Mouse (Mus musculus) cerebellum, adult 2 months (tissue): ENCODE results near the gene Clec10a. TPM values are rescaled to one million over a fixed set of nuclear protein-coding genes. Genes with fewer than 3 reads are reported as not detected.

Source experiments
- DNase-seq, 2 experiments: peaks; one replicate each; pipeline ENCODE4 v3.0.0; 2021
- H3K27ac ChIP-seq: fragments of 200-500 bp; 2 replicates; pipeline ENCODE4 v1.5.1; 2012; ENCODE audit warnings: low read length, control low read depth, inconsistent platforms; ENCODE audit not compliant: insufficient read depth
- H3K27me3 ChIP-seq: fragments of 200-500 bp; 2 replicates; pipeline ENCODE4 v1.6.1; 2012; ENCODE audit warnings: inconsistent platforms, mild to moderate bottlenecking, low read length, moderate library complexity; ENCODE audit not compliant: control insufficient read depth, insufficient read depth
- H3K4me1 ChIP-seq: fragments of 200-500 bp; 2 replicates; pipeline ENCODE4 v1.6.1; 2011; ENCODE audit warnings: low read length; ENCODE audit not compliant: control insufficient read depth, insufficient read depth
- H3K4me3 ChIP-seq: fragments of 200-500 bp; replicated peaks from 2 replicates; pipeline ENCODE3; 2011; ENCODE audit warnings: mild to moderate bottlenecking, low read depth, low read length, control low read depth; ENCODE audit not compliant: insufficient read depth
- CTCF ChIP-seq: fragments of 200-500 bp; IDR thresholded peaks from 2 replicates; pipeline ENCODE4 v1.5.1; 2011; ENCODE audit warnings: low read depth, mild to moderate bottlenecking, control low read depth, low read length, moderate library complexity, borderline replicate concordance; ENCODE audit not compliant: insufficient read depth
- POLR2A ChIP-seq: fragments of 200-500 bp; IDR thresholded peaks from 2 replicates; pipeline ENCODE4 v1.6.1; 2011; ENCODE audit warnings: low read length, control low read depth, borderline replicate concordance; ENCODE audit not compliant: insufficient read depth
- WGBS: fragments of 180-500 bp; shearing (Covaris S2); methylation state at CpG from one replicate; pipeline ENCODE4 v1.1.7; 2018; 5-methylcytosine and 5-hydroxymethylcytosine counted together
- polyA plus RNA-seq: library from polyadenylated mRNA; depleted of rRNA; stranded (reverse); fragments of >200 nt; gene quantifications from 2 replicates; pipeline ENCODE4 v1.2.3, GENCODE M21; 2012

Clec10a gene
- polyA plus RNA-seq, 1 experiment: 1.2 TPM

DNA sequence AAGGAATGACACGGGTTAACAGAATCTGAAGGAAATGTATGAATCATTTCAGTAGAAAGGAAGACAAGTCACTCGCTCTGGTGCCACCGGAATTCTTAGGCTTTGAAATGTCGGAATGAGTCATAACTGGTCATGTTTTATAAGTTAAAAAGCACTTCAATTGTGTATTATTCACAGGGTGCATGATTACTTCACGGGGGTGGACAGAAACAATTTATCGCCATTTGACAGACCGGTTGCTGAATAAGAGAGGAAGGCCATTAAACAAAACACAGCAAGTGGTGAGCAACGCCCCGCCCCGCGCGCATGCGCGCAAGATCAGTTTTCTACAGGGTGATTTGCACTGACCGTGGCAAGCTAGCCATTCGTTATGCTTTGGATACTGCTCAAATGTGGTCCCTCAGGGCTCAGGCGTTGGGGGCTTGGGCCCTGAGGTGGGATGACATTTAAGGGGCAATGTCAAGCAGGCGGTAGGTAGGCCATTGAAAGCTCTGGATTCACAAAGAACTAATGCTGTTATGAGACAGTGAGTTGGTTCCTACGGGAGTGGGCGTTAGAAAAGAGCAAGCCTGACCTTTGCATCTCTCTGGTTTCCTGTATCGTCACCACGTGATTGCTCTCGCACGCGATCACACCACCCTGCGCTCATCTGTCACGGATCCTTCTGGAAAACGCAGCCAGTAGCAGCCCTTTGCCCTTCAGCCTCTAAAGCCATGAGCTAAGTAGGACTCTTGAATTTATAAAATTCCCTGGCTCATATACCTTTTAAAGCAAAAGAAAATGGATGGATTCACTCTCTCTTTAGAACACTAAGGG is 33.5 kb downstream of the Clec10a start:
- TF ChIP-seq CTCF (no peak), POLR2A (no peak)
- no peaks in the 10 kb centered on the region for H3K4me1 ChIP-seq
- 77% methylated on average over 28 of the region's 28 CpGs for WGBS
- no peak for DNase-seq
- no peak overlapping the region for H3K4me3 ChIP-seq
- H3K27ac ChIP-seq: no peak overlapping the region
- H3K27me3 ChIP-seq: no peaks in the 10 kb centered on the region

GRCm38 (mm10) chr11:70191188-70191587 is 35.2 kb downstream of the Clec10a start:
- 82% methylated on average over 6 of the region's 6 CpGs for WGBS
- TF ChIP-seq POLR2A (no peak), CTCF (no peak)

DNA sequence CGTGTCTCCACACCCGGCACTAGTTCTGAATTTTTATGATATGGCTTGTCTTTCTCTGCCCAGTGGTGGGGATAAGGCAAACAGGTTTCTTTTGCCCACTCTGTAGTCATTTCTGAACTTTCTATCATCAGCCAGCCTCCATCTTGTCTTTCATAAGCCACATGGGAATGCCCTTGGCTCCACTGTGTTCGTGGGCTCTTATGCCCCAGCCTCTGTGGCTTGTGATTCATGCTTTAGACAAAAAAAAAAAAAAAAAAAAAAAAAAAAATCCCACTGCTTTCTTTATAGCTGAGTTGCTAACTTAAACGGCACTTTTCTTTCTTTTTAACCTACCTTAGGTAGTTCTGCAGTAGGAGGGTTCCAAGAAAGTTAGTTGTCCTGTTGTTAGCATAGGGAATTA is 36.2 kb downstream of the Clec10a start:
- H3K27me3 ChIP-seq: no peaks in the 10 kb centered on the region
- DNase-seq: no peak
- H3K4me3 ChIP-seq: no peak overlapping the region
- TF ChIP-seq CTCF: no peak
- TF ChIP-seq POLR2A: no peak
- H3K4me1 ChIP-seq: no peaks in the 10 kb centered on the region
- H3K27ac ChIP-seq: no peak overlapping the region
- 83% methylated on average over 4 of the region's 4 CpGs for WGBS

More at GRCm38 (mm10) chr11:70191188-70191587, 35.2 kb downstream of the Clec10a start:
- Histone ChIP-seq H3K27me3 (no peaks in the 10 kb centered on the region), H3K4me3 (no peak overlapping the region), H3K27ac (no peak overlapping the region), H3K4me1 (no peaks in the 10 kb centered on the region)
- no peak for DNase-seq

GRCm38 (mm10) chr11:70193354-70194285 is 37.6 kb downstream of the Clec10a start:
- no peak overlapping the region for H3K27ac ChIP-seq
- H3K4me1 ChIP-seq: no peaks in the 10 kb centered on the region
- DNase-seq: no peak
- H3K4me3 ChIP-seq: no peak overlapping the region
- 52% methylated on average over 11 of the region's 11 CpGs for WGBS
- TF ChIP-seq POLR2A (no peak), CTCF (no peak)
- no peaks in the 10 kb centered on the region for H3K27me3 ChIP-seq

DNA sequence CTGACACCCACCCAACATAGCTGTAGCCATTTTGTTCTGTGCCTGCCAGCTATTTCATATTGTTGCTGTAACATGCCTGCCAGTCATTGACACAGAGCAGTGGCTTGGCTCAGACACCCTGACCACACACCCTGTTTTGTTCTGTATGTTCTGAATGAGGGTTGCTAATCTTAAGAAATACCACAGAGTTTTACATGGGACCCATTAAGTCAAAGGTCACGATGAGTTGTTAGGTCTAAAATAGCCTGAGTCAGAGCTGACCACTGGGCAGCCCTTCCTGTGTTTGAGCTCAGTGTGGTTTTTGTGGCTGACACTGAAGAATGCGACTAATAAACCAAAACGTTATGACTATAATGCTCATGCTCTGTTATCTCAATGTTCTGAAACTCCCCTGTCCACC is 42.3 kb downstream of the Clec10a start:
- no peak for DNase-seq
- no peak for TF ChIP-seq CTCF
- Histone ChIP-seq H3K4me1 (no peaks in the 10 kb centered on the region), H3K27ac (no peak overlapping the region), H3K27me3 (no peaks in the 10 kb centered on the region), H3K4me3 (no peak overlapping the region)
- WGBS: 89% methylated on average over 3 of the region's 3 CpGs

DNA sequence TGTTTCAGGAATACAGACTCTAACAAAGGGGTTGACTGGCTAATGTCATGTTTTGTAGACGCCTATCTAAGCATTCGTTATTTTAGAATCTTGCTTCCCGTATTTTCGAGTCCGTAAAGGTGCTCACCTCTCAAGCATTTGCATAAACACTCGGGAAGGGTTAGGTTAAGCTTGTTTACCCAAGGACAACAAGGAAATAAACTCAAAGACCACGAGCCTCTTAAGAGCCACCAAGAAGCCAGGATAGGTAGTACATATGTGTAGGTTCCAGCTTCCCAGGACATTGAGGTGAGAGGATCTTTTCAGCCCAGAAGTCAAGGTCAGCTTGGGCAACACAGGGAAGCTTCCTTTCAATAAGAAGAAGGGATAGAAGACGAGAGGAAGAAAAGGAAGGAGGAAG is 43.1 kb downstream of the Clec10a start:
- H3K27me3 ChIP-seq: no peaks in the 10 kb centered on the region
- TF ChIP-seq POLR2A: no peak
- TF ChIP-seq CTCF: no peak
- 84% methylated on average over 8 of the region's 8 CpGs for WGBS
- no peak for DNase-seq
- no peak overlapping the region for H3K4me3 ChIP-seq
- H3K27ac ChIP-seq: no peak overlapping the region
- no peaks in the 10 kb centered on the region for H3K4me1 ChIP-seq

DNA sequence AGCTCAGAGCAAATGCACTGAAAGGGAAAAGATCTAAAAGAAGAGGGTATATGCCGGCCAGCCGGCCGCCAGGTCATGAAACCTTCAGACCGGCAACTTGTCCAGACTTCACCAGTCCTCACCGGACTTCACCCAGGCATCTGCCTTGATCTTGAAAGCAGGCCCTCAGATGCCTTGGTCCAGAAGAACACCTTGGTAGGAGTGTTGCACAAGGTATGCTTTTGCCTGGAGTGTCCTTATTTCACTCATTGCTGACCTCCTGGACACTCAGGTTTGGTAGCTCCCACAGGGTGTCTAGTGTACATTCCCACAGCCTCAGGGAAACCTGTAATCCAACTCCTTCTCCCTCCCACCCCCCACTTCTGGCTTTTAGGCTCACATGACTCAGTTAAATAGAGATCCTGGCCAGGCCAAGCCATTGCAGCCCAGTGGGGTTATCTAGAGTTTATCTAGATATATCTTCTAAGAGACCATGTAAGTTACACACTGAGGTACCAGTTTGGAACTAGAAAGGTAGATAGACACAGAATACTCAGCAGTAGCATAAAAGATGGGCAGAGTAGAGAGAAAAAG is 44.1 kb downstream of the Clec10a start:
- 88% methylated on average over 5 of the region's 5 CpGs for WGBS
- no peak for DNase-seq
- no peaks in the 10 kb centered on the region for H3K4me1 ChIP-seq
- TF ChIP-seq CTCF: no peak
- TF ChIP-seq POLR2A: no peak
- H3K4me3 ChIP-seq: no peak overlapping the region
- H3K27me3 ChIP-seq: no peaks in the 10 kb centered on the region
- no peak overlapping the region for H3K27ac ChIP-seq
